Mouse (Mus musculus) G1E (cell line): Measurements from ENCODE around the gene Scamp2.

Source experiments
- CTCF ChIP-seq: IDR thresholded peaks from 2 replicates; pipeline ENCODE4 v1.5.1; 2012; ENCODE audit warnings: low read depth, low read length, inconsistent platforms, mixed read lengths
- TAL1 ChIP-seq: conservative IDR thresholded peaks from 2 replicates; pipeline ENCODE4 v1.6.1; 2012; ENCODE audit warnings: low read depth, low read length, inconsistent platforms, mixed read lengths

DNA sequence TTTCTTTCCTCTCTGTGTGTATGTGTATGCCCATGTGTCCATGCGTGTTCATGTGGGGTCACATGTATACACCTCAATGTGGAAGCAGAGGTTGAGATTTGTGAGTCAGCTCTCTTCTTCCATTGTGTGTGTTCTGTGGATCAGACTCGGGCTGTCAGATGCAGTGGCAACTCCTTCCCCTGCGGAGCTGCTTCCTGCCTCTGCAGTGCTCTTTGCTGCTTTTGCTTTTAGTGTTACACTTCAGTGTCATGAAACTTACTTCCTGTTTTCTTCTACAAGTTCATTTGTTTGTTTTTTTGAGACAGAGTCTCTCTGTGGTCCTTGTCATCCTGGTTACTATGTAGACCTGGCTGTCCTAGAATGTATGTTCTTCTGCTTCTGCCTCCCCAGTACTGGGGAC is 24.2 kb downstream of the Scamp2 start:
- TF ChIP-seq CTCF: no peak
- TF ChIP-seq TAL1: no peak
